28 mouse cellular contexts compared by ENCODE assay signal in the genomic region with DNA sequence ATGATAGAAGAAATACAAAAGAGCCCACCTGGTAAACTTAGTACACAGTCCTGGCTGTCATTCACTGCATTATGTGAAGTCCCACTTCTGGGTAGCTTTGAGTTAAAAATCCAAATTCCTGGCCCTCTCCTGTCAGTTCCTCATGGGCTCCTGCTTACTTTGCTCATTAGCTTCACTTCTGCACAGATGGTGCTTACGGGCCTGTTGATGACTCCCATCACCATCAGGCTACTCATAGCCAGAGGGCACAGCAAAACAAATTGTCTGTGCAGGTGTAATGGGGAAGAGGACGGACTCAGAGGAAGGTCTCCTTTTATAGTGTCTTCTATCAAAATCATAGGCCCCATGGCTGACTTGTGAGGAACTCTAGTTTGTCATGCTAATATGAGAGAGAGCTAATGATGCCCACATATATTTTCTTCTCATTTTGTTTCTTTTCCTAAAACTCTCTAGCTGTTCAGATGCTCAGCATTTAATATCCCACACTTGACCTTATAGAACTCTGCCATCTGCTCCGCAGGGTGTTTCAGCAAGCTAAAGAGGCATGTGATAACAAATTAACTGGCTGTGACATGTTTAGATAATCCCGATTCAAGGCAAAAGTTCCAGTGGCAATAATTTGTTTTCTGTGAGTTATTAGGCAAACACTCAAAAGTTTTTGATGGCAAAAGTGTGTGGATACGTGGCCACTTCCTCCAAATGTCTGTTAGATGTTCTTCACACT.
A peak's percentile ranks its signal among the peaks of the same experiment; 100 is the strongest.
DNase-seq lines count a peak whose midpoint lies in the region; ATAC-seq and TF ChIP-seq lines count a peak whose summit lies in the region.
"Had no signal": no experiment of that assay in that cellular context is flagged by ENCODE, and none has a peak within 500 bp of the region (broad histone marks: within the 10 kb centered on the region; RNA-seq: fewer than 3 reads in every experiment).

No protein-coding gene starts in this region.

- no peaks in the 10 kb centered on the region for H3K4me1 ChIP-seq in hindbrain, postnatal 0 days (ENCODE audit: insufficient read depth, low read length)
- H3K4me1 ChIP-seq in hindbrain, embryonic 11.5 days (replicated peaks; ENCODE audit: control insufficient read depth, insufficient read depth, low read length): no peaks in the 10 kb centered on the region
- no peaks in the 10 kb centered on the region for H3K4me1 ChIP-seq in forebrain, embryonic 14.5 days (ENCODE audit: control insufficient read depth, insufficient read depth, low read length)
- H3K4me1 ChIP-seq: heart, embryonic 10.5 days; heart, embryonic 15.5 days; hindbrain, embryonic 15.5 days; midbrain, embryonic 13.5 days; neural tube, embryonic 13.5 days had no signal

- H3K4me3 ChIP-seq in hindbrain, postnatal 0 days (ENCODE audit: low read length): no peak overlapping the region
- no peak overlapping the region for H3K4me3 ChIP-seq in hindbrain, embryonic 11.5 days (ENCODE audit: low read depth, low read length)
- no peak overlapping the region for H3K4me3 ChIP-seq in forebrain, embryonic 14.5 days (ENCODE audit: low read depth, low read length)
- H3K4me3 ChIP-seq: erythroblast, embryonic 14.5 days; heart, embryonic 10.5 days; heart, embryonic 15.5 days; hindbrain, embryonic 15.5 days; midbrain, embryonic 13.5 days; neural tube, embryonic 13.5 days had no signal

- DNase-seq in hindbrain, postnatal 0 days (ENCODE audit: low spot score): peak; percentile 12
- DNase-seq in hindbrain, embryonic 11.5 days (ENCODE audit: low spot score): no peak
- DNase-seq in brain, embryonic 14.5 days (ENCODE audit: low read depth): peak; percentile 57
- DNase-seq in forebrain, embryonic 14.5 days (ENCODE audit: low spot score): peak; percentile 20
- peak; percentile 28 for DNase-seq in retina, postnatal 1 day
- no peak for DNase-seq in spleen, adult 18-20 months
- DNase-seq: adrenal gland, postnatal 25 days; cerebellum, postnatal 14 days; gastrocnemius, postnatal 25 days; heart, adult 11 months; kidney, adult 8-10 months; liver; lung, postnatal 4 days; right cerebral cortex, postnatal 4 days; thymus, adult 2 months; thymus, postnatal 4 days had no signal

- H3K36me3 ChIP-seq in hindbrain, postnatal 0 days (ENCODE audit: insufficient read depth, low read length): no peaks in the 10 kb centered on the region
- H3K36me3 ChIP-seq in hindbrain, embryonic 11.5 days (ENCODE audit: control insufficient read depth, insufficient read depth, low read length): no peaks in the 10 kb centered on the region
- H3K36me3 ChIP-seq in forebrain, embryonic 14.5 days (ENCODE audit: control insufficient read depth, insufficient read depth, low read length): no peaks in the 10 kb centered on the region
- H3K36me3 ChIP-seq: heart, embryonic 10.5 days; heart, embryonic 15.5 days; hindbrain, embryonic 15.5 days; midbrain, embryonic 13.5 days; neural tube, embryonic 13.5 days had no signal

- no peak overlapping the region for H3K27ac ChIP-seq in hindbrain, postnatal 0 days
- no peak overlapping the region for H3K27ac ChIP-seq in hindbrain, embryonic 11.5 days (ENCODE audit: low read depth, low read length)
- no peak overlapping the region for H3K27ac ChIP-seq in forebrain, embryonic 14.5 days (ENCODE audit: low read depth, low read length)
- H3K27ac ChIP-seq: heart, embryonic 10.5 days; heart, embryonic 15.5 days; hindbrain, embryonic 15.5 days; kidney, postnatal 0 days; liver, embryonic 14.5 days; midbrain, embryonic 13.5 days; neural tube, embryonic 13.5 days had no signal

- no peak for TF ChIP-seq CTCF in hindbrain, postnatal 0 days (IDR thresholded peaks at IDR 0.05; ENCODE audit: low read depth)
- no peak for TF ChIP-seq CTCF in brain, embryonic 14.5 days (IDR thresholded peaks at IDR 0.05; ENCODE audit: borderline replicate concordance, extremely low read depth, insufficient read depth, insufficient read length)

- no peak for ATAC-seq in hindbrain, postnatal 0 days
- no peak for ATAC-seq in hindbrain, embryonic 11.5 days (ENCODE audit: low FRiP score)
- ATAC-seq in forebrain, embryonic 14.5 days: peak; percentile 72
- no peak for ATAC-seq in inflammation-experienced regulatory T-cells, adult 6 months
- ATAC-seq: CD4-positive, CD25-positive, alpha-beta regulatory T cell, adult 4 months; intestine, embryonic 16.5 days; lung, postnatal 0 days; midbrain, embryonic 13.5 days had no signal

- TF ChIP-seq POLR2A in brain, embryonic 14.5 days (IDR thresholded peaks at IDR 0.05; ENCODE audit: borderline replicate concordance, extremely low read depth, insufficient read depth, insufficient read length, poor library complexity, severe bottlenecking): no peak

- 46% methylated on average over 5 of the region's 5 CpGs for WGBS in hindbrain, postnatal 0 days
- 69% methylated on average over 5 of the region's 5 CpGs for WGBS in hindbrain, embryonic 11.5 days
- WGBS in forebrain, embryonic 14.5 days: 61% methylated on average over 5 of the region's 5 CpGs

- no peak overlapping the region for H3K9ac ChIP-seq in hindbrain, postnatal 0 days (replicated peaks; ENCODE audit: low read length)
- H3K9ac ChIP-seq in hindbrain, embryonic 11.5 days (ENCODE audit: low read depth, low read length): no peak overlapping the region
- H3K9ac ChIP-seq in forebrain, embryonic 14.5 days (ENCODE audit: low read length): no peak overlapping the region
- H3K9ac ChIP-seq: heart, embryonic 15.5 days; hindbrain, embryonic 15.5 days; liver, embryonic 14.5 days; midbrain, embryonic 13.5 days; neural tube, embryonic 13.5 days had no signal

- H3K4me2 ChIP-seq in hindbrain, postnatal 0 days (ENCODE audit: low read depth, low read length): no peak overlapping the region
- no peak overlapping the region for H3K4me2 ChIP-seq in hindbrain, embryonic 11.5 days (replicated peaks; ENCODE audit: low read depth, low read length)
- no peak overlapping the region for H3K4me2 ChIP-seq in forebrain, embryonic 14.5 days (ENCODE audit: low read length)
- H3K4me2 ChIP-seq: heart, embryonic 15.5 days; hindbrain, embryonic 15.5 days; midbrain, embryonic 13.5 days; neural tube, embryonic 13.5 days had no signal

- H3K9me3 ChIP-seq in hindbrain, postnatal 0 days (ENCODE audit: low read length): no peaks in the 10 kb centered on the region
- no peaks in the 10 kb centered on the region for H3K9me3 ChIP-seq in hindbrain, embryonic 11.5 days (ENCODE audit: control insufficient read depth, low read length)
- H3K9me3 ChIP-seq in forebrain, embryonic 14.5 days (replicated peaks; ENCODE audit: control insufficient read depth, low read length): no peaks in the 10 kb centered on the region
- H3K9me3 ChIP-seq: heart, embryonic 10.5 days; heart, embryonic 15.5 days; hindbrain, embryonic 15.5 days; midbrain, embryonic 13.5 days; neural tube, embryonic 13.5 days had no signal

- no peaks in the 10 kb centered on the region for H3K27me3 ChIP-seq in hindbrain, postnatal 0 days (ENCODE audit: insufficient read depth, low read length)
- H3K27me3 ChIP-seq in hindbrain, embryonic 11.5 days (ENCODE audit: control insufficient read depth, insufficient read depth, low read length): no peaks in the 10 kb centered on the region
- no peaks in the 10 kb centered on the region for H3K27me3 ChIP-seq in forebrain, embryonic 14.5 days (replicated peaks; ENCODE audit: control insufficient read depth, insufficient read depth, low read length)
- H3K27me3 ChIP-seq: heart, embryonic 15.5 days; hindbrain, embryonic 15.5 days; midbrain, embryonic 13.5 days; neural tube, embryonic 13.5 days had no signal

Comparison
In these comparisons a context has a peak if more than half of its experiments do, and no peak if none do; other contexts are left out.
1. DNase-seq: peak in hindbrain, postnatal 0 days (single experiment), brain, embryonic 14.5 days (single experiment), forebrain, embryonic 14.5 days (single experiment) and retina, postnatal 1 day (single experiment); none in hindbrain, embryonic 11.5 days (single experiment) and spleen, adult 18-20 months (0 of 2).